Mouse (Mus musculus): Measurements from ENCODE around the gene Mmp11.
"Not testable (repeated sequence)": the region's sequence is repeated elsewhere in the genome, so short reads cannot be mapped to it uniquely, and the experiment has no call there.

Mmp11 gene

DNA sequence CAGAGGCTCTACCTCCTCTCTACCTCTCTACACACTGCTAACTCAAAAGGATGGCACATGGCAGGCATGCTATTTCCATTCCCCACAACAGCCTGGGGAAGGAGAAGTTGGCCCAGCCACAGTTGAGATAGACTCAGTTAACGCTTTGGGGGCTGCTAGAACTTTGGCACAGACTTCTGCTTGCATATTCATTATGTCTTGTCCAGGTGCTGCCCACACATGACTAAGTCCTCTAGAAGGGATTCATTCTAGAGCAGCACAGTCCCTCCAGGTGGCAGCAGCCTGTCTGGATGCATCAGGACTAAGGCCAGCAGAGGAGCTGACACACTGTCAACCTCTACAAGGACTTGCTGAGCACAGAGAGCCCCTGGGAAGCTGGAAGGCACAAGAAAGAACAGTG lies 40.1 kb downstream of the Mmp11 start:
- no peak for DNase-seq (ENCODE audit: low read depth)

- DNase-seq (ENCODE audit: low read depth): no peak
Measured at GRCm38 (mm10) chr10:75895730-75896129, 40.6 kb downstream of the Mmp11 start.

DNA sequence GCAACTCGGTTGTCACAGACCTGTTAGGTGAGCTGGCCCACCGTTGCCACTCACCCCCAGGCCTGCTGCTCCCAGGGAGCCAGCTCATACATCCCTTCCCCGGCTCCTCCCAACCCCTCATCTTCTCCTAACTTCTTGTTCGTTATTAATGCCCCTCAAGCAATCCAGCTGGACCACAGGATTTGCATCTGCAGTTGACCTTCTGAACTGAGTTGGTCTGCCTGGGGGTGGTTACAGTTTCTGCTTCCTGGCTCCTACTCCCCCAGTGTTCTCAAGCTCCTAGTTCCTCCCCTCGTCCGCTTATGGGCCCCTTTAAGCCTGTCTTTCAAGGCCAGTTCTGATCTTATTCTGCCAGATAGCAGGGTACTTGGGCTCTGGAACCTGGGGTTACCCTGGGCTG lies 41.7 kb downstream of the Mmp11 start:
- no peak for DNase-seq (ENCODE audit: low read depth)

- no peak for DNase-seq (ENCODE audit: low read depth)
Measured at GRCm38 (mm10) chr10:75893089-75893750, 43.1 kb downstream of the Mmp11 start, which contains the start of gene Derl3. Derl3 (plus strand) TSS chr10:75893413.

DNA sequence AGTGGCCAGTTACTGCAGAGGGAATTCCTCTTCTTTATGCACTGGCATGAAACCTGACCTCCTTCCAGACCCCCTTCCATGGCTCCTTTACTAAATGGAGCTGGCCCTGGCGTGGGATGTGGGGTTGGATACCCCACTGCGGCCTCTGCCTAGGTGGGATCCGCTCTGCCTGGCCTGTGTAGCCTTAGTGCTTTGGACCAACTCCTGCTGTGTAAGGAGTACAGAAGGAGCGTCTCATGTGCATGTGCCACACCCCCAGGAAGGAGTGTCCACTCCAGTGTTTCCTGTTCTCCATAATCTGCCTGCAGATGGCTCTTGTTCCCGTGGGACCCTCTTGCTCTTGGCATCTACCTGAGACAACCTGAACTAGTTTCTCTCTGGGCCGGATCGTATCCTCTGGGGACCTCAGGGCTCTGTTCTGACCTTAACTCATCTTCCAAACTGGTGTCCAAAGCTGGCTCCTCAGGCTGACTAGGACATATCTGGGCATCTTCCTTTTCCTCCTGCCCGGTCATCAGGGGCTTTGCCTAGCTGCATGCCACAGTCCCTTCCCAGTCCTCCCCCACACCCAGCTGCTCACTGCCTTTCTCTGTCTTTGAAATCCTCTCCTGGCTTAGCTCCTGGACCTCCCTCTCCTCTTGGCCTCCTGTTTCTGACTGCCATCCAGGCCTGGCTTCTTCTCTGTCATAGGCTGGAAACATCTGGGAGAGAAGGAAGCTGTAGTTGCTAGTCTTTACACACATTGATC lies 46.7 kb downstream of the Mmp11 start:
- no peak for DNase-seq (ENCODE audit: low read depth)

DNA sequence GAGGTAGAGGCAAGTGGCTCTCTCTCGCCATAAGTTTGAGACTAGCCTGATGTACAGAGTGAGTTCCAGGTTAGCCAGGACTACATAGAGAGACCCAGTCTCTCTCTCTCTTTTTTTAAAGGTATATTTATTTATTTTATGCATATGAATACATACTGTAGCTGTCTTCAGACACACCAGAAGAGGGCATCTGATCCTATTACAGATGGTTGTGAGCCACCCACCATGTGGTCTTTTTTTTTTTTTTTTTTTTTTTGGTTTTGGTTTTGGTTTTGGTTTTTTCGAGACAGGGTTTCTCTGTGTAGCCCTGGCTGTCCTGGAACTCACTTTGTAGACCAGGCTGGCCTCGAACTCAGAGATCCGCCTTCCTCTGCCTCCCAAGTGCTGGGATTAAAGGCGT lies 48.8 kb downstream of the Mmp11 start:
- DNase-seq (ENCODE audit: low read depth): not testable (repeated sequence)

GRCm38 (mm10) chr10:75884742-75885141 lies 51.6 kb downstream of the Mmp11 start:
- no peak for DNase-seq (ENCODE audit: low read depth)

GRCm38 (mm10) chr10:75883232-75883552 lies 53.1 kb downstream of the Mmp11 start:
- DNase-seq (ENCODE audit: low read depth): peak; percentile 75

GRCm38 (mm10) chr10:75882433-75883231 lies 53.7 kb downstream of the Mmp11 start:
- peak; percentile 7 for DNase-seq (ENCODE audit: low read depth)

DNA sequence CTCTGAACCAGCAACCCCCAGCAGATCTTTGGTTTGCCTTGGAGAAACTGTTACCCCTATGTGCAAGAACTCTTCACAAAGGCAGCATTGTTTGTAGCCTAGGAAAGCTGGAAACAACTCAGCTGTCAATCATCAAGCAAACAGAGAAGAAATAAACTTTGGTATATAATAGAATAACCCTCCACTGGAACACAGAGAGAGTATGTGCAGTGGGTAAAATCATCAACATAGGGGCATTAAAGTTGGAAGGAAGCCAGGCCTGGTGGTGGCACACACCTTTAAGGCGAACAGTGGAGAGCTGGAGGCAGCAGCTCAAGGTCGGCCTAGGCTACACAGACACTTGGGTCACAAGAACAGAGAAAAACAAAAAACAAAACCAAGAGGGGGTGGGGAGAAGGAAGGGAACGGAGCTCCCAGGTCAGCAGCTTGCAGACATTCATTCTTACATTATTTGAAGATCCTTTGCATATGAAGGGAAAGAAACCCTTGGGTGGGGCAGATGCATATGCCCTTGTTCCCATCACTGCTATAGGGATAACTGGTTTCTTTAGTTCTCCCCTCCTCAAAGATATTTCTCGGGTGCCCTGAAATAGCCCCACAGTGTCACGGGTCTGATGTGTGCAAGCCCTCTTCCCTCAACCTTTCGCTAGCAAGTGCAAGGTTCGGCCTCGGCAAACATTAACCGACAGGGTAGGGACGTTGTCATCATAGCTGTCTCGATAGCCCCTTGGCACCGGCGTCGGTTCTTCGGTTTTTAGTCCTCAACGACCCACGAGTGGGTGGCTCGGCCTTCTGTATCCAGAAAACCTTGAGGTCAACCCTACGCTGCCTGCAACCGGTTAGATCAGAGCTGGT lies 54.5 kb downstream of the Mmp11 start:
- no peak for DNase-seq (ENCODE audit: low read depth)

DNA sequence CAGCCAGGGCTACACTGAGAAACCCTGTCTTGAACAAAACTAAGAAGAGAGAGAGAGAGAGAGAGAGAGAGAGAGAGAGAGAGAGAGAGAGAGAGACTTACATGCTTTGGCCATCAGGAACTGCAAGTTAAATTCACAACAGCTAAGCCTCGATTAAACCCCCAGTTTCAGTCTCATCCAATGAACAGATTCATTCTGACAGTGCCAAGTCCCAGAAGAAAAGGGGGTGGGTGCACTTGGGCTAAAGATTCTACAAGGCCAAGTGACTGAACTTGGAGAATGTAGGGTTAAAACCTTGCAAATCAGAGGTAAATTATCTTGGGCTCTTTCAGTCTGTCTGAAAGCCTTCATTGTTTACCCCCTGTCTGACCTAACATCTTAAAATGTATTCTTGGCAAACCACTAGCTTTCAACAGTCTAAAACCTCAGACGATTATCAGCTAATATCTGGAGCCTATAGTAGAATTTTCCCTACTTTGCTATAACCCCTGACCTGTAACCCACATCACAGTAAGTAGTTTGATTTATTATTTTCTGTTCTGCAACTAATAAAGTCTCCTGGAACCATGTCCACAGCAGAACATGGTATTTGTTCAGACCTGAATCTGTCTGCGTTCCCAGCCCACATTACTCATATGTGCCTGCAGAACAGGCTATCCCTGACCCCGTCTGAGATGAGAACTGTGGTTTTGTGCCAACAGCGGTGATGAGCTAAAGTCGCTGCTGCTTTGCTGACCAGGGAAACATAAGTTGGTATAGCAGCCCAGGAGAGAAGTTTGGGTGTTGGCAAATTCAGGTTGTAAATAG lies 55.3 kb downstream of the Mmp11 start:
- no peak for DNase-seq (ENCODE audit: low read depth)

DNA sequence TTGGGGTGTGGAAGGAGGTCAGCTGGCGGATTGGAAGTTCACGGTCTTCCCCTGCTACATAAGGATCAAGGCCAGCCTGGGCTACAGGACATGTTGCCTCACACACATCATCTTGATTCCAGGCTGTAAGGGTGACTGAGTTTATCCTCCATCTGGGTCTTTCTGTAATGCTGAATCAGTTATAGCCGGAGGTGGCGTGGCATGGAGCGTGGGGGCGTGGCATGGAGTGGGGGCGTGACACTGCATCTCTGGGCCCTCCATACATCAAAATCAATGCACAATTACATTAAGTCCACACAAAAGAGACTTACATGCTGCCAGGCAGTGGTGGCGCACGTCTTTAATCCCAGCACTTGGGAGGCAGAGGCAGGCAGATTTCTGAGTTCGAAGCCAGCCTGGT lies 55.9 kb downstream of the Mmp11 start:
- no peak for DNase-seq (ENCODE audit: low read depth)

DNA sequence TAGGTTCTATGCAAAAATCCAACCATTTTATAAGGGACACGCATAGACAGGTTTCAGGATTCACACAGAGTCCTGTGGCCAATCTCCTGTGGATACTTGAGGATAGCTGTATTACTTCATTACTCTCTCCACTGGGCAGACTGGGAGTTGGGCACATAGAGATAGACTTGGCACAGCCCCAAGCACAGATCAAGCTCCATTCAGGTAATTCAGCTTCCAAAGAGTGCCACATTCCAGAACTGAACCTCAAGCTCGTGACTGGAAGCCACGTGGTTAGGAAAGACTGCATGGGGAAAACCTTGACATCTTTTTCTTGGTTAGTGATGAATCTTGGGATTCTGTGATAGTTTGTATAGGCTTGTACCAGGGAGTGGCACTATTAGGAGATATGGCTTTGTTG lies 57.5 kb downstream of the Mmp11 start:
- no peak for DNase-seq (ENCODE audit: low read depth)

DNA sequence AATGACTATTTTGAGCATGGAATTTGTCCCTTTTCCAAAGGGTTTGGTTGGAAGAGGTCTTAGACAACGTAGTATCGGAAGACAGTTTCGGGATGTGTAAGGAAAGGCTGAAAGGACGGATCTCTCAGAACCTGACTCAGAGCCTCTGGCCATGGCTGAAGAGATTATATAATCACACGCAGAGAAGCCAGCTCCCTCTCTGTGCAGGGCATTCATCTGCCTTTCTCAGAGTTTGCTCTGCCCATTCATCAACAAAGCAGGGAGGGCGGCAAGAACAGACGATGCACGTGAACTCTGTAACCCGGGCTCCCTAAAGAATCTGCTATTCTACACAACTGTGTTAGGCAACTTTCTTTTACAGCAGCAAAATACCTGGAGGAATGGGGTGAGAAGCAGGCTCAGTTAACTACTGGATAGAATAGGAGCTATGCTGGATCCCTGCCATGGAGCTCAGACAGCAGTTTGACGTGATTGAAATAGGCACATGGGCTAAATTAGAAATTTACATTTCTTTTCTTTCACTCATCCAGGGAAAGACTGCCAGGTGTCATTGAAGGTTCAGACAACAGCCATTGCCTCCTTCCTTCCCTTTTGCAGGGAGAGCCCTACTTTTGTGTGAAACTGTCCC lies 62.6 kb downstream of the Mmp11 start:
- no peak for DNase-seq (ENCODE audit: low read depth)

All from 416B (cell line).